Mouse (Mus musculus): ENCODE measurements at regions not wholly inside any gene's neighbourhood (a gene's known extent, or its start where the extent isn't known, plus 50 kb on each side); places are given as distances from the start of the nearest gene placed in this dataset.

DNA sequence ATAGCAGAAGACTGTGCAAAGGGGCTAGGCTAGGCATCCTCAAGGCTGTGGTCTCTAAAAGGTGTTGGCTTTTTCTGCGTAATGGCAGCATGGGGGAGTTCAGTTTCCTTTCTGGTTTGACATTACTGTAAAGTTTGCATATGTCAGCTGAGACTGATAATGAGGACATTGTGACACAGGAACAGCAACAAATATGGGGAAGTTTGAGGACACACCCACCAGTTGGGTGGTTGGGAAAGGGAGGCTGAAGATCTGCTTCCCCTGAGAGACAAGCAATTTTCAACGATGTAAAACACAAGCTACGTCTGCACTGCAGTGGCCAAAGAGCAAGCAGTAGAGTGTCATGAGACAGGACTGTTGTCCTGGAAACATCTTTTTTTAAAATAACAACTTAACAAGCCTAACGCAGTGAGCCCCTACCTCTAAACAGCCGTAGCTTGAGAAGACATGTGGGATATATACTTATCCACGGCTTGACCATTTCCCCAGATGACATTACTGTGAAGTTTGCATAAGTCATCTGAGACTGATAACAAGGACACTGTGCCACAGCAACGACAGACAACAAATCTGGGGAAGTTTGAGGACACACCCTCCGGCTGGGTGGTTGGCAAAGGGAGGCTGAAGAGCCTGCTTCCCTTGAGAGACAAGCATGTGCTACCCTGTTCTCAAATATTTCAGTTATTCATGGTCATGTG lies 173.8 kb downstream of the Plk2 start:
- Histone ChIP-seq H3K9ac (no peak overlapping the region), H3K36me3 (no peaks in the 10 kb centered on the region), H3K4me2 (replicated peaks) (no peak overlapping the region), H3K9me3 (no peaks in the 10 kb centered on the region), H3K4me3 (no peak overlapping the region), H3K4me1 (0 out of 2 replicates have a peak, but pooled peaks cover 3% of the 10 kb centered on the region), H3K27me3 (no peaks in the 10 kb centered on the region), H3K27ac (no peak overlapping the region)
- WGBS: 84% methylated on average over 8 of the region's 8 CpGs
- ATAC-seq (ENCODE audit: insufficient number of reproducible peaks, insufficient read depth, low FRiP score, low TSS enrichment): no peak

DNA sequence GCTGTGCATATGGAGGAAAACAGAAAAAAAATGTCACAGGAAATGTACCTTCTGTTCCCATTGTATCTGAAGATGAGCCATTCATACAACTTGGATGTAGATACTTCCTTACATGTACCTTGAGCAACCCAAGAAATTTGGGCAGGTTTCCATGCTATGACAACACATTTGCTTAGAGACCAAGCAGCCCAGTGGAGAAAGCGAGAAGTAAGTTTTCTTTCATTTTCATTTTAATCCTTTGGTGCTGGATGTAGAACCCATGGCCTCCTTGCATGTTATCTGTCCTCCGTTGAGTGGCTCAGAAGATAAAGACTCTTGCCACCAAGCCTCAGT lies 174.3 kb downstream of the Plk2 start:
- no peak for ATAC-seq (ENCODE audit: insufficient number of reproducible peaks, insufficient read depth, low FRiP score, low TSS enrichment)
- H3K4me3 ChIP-seq: no peak overlapping the region
- H3K36me3 ChIP-seq: no peaks in the 10 kb centered on the region
- no peak overlapping the region for H3K9ac ChIP-seq
- H3K27me3 ChIP-seq: no peaks in the 10 kb centered on the region
- 0 out of 2 replicates have a peak, but pooled peaks cover 3% of the 10 kb centered on the region for H3K4me1 ChIP-seq
- WGBS: 92% methylated on average over 2 of the region's 2 CpGs
- no peaks in the 10 kb centered on the region for H3K9me3 ChIP-seq
- H3K27ac ChIP-seq: no peak overlapping the region
- no peak overlapping the region for H3K4me2 ChIP-seq (replicated peaks)

DNA sequence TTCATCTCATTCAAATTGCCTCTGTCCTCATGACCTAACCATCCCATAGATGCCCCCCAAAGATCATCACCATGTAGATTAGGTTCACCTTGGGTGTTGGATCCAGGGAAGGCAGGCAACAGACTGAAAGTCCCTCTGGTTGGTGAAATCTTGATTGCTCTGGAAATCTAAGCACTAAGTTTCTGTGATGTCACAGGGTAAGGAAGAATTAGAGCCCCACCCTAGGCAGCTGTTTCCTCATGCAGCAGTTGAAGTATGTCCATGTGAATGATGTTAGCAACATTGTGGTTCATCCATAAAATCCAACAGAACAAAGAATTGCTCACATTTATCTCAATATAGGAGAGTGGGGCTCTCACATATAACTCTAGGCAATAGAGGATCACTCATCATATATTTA lies 175.5 kb downstream of the Plk2 start:
- Histone ChIP-seq H3K36me3 (no peaks in the 10 kb centered on the region), H3K4me1 (0 out of 2 replicates have a peak, but pooled peaks cover 3% of the 10 kb centered on the region), H3K27me3 (no peaks in the 10 kb centered on the region), H3K9ac (no peak overlapping the region), H3K9me3 (no peaks in the 10 kb centered on the region), H3K4me3 (no peak overlapping the region), H3K27ac (no peak overlapping the region), H3K4me2 (replicated peaks) (no peak overlapping the region)
- ATAC-seq (ENCODE audit: insufficient number of reproducible peaks, insufficient read depth, low FRiP score, low TSS enrichment): no peak

DNA sequence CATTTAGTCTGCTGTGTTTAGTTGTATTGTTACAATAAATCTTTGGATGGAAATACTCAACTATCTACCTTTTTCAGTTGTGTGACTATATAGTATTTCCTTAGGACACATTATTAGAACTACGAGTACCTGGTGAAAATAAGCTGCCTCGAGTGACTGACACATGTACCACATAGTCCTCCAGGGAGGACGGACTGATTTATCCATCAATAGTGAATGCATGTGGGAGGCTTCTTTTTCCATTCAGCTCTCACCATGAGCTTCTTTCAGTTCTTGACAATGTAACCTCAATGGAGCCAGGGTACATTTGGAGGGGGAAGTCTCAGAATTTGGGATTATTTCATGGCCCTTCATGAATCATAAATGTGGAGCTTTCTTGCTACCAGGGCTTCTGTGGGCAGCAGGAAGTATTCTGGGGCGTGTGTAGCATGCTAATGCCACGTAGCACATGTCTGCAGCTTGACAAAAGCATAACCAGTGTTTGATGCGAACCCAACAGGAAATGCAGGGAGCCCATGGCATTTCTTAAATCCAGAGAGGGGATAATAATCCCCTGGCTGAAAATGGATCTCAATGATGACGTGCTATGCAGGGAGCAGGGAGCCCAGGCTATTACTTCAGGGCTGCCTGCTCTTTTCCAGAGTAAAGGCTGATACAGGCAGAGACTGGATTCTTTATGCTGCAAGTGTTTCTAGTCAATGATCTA lies 178.7 kb downstream of the Plk2 start:
- WGBS: 55% methylated on average over 7 of the region's 7 CpGs
- H3K36me3 ChIP-seq: no peaks in the 10 kb centered on the region
- H3K4me3 ChIP-seq: no peak overlapping the region
- no peaks in the 10 kb centered on the region for H3K27me3 ChIP-seq
- no peak overlapping the region for H3K27ac ChIP-seq
- H3K4me1 ChIP-seq: 0 out of 2 replicates have a peak, but pooled peaks cover 6% of the 10 kb centered on the region
- H3K9ac ChIP-seq: no peak overlapping the region
- H3K4me2 ChIP-seq (replicated peaks): no peak overlapping the region
- ATAC-seq (ENCODE audit: insufficient number of reproducible peaks, insufficient read depth, low FRiP score, low TSS enrichment): no peak
- H3K9me3 ChIP-seq: no peaks in the 10 kb centered on the region

DNA sequence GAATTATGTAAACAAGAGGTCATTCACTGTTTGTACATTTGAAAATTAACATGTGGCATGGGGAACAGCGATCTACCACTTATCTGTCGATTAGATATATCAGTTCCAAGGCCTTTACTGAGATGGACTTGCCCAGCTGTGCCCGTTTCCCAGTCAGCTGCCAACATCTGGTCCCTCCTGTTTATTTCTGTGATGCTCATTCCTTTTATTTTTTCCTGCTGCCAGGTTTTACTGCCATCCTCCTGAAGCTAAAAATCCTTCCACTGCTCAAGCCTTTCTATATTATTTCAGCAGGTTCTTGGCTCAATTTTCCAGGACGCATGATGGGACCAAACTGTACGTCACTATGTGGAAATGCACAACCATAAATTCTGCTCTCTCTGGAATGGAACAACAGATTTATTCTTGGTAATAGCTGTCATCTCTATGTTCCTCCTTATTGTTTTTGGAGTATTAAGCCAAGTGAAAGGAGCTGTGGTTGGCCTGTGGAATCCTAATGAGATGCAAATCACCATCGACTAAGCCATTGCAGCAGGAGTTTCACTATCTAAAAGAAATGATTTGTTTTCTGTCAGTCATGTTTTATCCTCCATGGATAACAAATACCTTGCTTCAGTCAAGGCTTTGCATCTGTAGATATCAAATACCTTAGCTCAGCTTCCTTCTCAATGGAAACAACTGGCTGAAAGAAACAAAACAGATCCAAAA lies 180.1 kb downstream of the Plk2 start:
- Histone ChIP-seq H3K36me3 (no peaks in the 10 kb centered on the region), H3K27ac (no peak overlapping the region), H3K4me1 (0 out of 2 replicates have a peak, but pooled peaks cover 6% of the 10 kb centered on the region), H3K9ac (no peak overlapping the region), H3K4me2 (replicated peaks) (no peak overlapping the region), H3K9me3 (no peaks in the 10 kb centered on the region), H3K27me3 (no peaks in the 10 kb centered on the region), H3K4me3 (no peak overlapping the region)
- 78% methylated on average over 6 of the region's 6 CpGs for WGBS
- ATAC-seq (ENCODE audit: insufficient number of reproducible peaks, insufficient read depth, low FRiP score, low TSS enrichment): no peak

DNA sequence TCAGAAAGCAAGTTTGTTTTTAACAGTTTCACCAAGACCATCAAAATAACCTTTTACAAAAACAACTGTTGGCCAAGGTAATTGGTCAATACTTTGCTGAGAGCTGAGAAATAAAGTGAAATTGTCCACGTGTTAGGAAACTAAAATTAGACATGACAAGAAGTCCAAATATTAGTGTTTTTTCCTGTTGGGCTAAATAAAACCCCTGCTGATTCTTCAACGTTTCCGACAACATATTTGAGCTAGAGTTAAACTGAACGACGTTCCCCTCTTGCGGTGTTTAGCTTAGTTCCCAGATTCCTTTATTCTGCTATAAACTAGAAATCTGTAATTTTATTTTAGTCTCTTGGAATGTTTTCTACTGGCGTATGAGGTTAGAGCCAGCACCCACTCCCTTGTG lies 183.3 kb downstream of the Plk2 start:
- 66% methylated on average over 7 of the region's 7 CpGs for WGBS
- H3K36me3 ChIP-seq: no peaks in the 10 kb centered on the region
- no peak overlapping the region for H3K4me2 ChIP-seq (replicated peaks)
- no peaks in the 10 kb centered on the region for H3K9me3 ChIP-seq
- ATAC-seq (ENCODE audit: insufficient number of reproducible peaks, insufficient read depth, low FRiP score, low TSS enrichment): no peak
- H3K4me3 ChIP-seq: no peak overlapping the region
- H3K27ac ChIP-seq: no peak overlapping the region
- H3K4me1 ChIP-seq: 0 out of 2 replicates have a peak, but pooled peaks cover 6% of the 10 kb centered on the region
- H3K27me3 ChIP-seq: no peaks in the 10 kb centered on the region
- H3K9ac ChIP-seq: no peak overlapping the region

DNA sequence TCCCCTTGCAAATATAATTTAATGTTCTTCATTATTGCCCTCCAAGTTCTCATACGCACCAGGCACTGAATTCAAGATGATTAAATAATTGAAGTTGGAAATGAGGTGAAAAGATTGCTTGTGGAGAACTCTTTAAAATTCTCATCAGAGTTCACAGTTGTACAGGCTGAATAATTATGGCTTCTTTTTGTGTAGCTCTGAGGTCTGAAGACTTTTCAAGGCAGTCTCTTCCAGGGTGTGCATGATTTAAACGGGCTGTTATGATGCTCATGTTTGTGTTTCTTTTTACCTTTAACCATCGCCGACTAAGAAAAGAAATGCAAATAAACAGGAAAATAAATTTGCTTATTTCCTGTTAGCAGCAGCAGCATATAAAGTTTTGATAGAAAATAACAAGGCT lies 185.3 kb downstream of the Plk2 start:
- Histone ChIP-seq H3K4me2 (replicated peaks) (no peak overlapping the region), H3K4me3 (no peak overlapping the region), H3K36me3 (no peaks in the 10 kb centered on the region), H3K4me1 (0 out of 2 replicates have a peak, but pooled peaks cover 3% of the 10 kb centered on the region), H3K9ac (no peak overlapping the region), H3K9me3 (no peaks in the 10 kb centered on the region), H3K27ac (no peak overlapping the region), H3K27me3 (no peaks in the 10 kb centered on the region)
- ATAC-seq (ENCODE audit: insufficient number of reproducible peaks, insufficient read depth, low FRiP score, low TSS enrichment): no peak
- WGBS: 90% methylated on average over 4 of the region's 4 CpGs

DNA sequence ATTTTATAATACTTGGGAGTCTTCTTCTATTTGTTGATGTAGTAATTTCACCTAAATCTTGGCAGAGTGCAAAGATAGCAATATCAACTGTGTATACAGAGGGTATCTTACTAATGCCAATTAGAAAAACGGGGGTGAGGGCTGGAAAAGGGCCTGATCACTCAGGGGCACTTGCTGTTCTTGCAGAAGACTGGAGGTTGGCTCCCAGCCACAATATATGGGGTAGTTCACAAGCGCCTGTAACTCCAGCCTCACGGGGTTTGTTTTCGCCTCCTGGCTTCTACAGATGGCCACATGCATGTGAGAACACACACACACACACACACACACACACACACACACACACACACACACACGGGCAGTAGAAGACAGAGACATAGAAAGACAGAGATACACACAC lies 185.7 kb downstream of the Plk2 start:
- Histone ChIP-seq H3K9me3 (no peaks in the 10 kb centered on the region), H3K9ac (no peak overlapping the region), H3K36me3 (no peaks in the 10 kb centered on the region), H3K4me3 (no peak overlapping the region), H3K27ac (no peak overlapping the region), H3K4me2 (replicated peaks) (no peak overlapping the region), H3K27me3 (no peaks in the 10 kb centered on the region), H3K4me1 (0 out of 2 replicates have a peak, but pooled peaks cover 3% of the 10 kb centered on the region)
- 70% methylated on average over 5 of the region's 5 CpGs for WGBS
- no peak for ATAC-seq (ENCODE audit: insufficient number of reproducible peaks, insufficient read depth, low FRiP score, low TSS enrichment)

DNA sequence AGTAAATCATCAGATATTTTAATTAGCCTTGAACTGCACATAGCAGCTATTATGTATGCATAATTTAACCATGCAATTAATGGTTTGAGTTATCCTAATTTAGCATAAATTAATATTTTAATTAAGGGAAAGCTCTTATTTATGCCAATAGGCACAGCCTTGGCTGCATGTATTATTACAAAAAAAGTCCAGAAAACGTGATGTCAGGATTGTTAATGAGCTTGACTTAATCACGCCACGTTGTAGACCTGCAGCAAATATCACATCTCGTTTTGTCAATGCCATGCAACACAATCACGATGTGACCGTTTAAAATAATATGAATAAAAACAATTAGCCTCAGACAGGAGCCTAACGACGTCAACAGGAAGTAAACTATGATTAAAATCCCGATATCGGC lies 189.9 kb downstream of the Plk2 start:
- Histone ChIP-seq H3K27ac (no peak overlapping the region), H3K9ac (no peak overlapping the region), H3K4me3 (no peak overlapping the region), H3K4me2 (replicated peaks) (no peak overlapping the region), H3K36me3 (no peaks in the 10 kb centered on the region), H3K9me3 (no peaks in the 10 kb centered on the region), H3K27me3 (no peaks in the 10 kb centered on the region), H3K4me1 (no peaks in the 10 kb centered on the region)
- WGBS: 87% methylated on average over 10 of the region's 10 CpGs
- no peak for ATAC-seq (ENCODE audit: insufficient number of reproducible peaks, insufficient read depth, low FRiP score, low TSS enrichment)

DNA sequence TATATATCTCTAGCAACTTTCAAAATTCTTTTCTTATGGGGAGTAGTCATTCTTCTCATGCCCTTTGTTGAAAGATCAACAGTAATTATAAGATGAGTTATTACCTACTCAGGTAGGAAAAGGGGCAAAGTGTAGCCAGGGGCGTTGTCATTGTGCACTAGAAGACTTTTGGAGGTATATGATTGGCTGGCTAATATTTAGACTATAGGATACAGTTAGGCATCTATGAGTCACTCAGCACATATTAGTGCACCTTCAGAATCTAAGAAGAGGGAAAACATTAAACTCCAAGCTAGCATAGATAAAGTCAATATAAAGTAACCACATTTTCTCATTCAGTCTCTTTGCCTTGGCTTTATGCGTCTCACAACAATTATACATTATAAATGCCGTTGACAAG lies 199.8 kb downstream of the Plk2 start:
- Histone ChIP-seq H3K27me3 (no peaks in the 10 kb centered on the region), H3K4me3 (no peak overlapping the region), H3K36me3 (no peaks in the 10 kb centered on the region), H3K4me2 (replicated peaks) (no peak overlapping the region), H3K9me3 (no peaks in the 10 kb centered on the region), H3K27ac (no peak overlapping the region), H3K4me1 (no peaks in the 10 kb centered on the region), H3K9ac (no peak overlapping the region)
- 91% methylated on average over 3 of the region's 3 CpGs for WGBS
- no peak for ATAC-seq (ENCODE audit: insufficient number of reproducible peaks, insufficient read depth, low FRiP score, low TSS enrichment)

DNA sequence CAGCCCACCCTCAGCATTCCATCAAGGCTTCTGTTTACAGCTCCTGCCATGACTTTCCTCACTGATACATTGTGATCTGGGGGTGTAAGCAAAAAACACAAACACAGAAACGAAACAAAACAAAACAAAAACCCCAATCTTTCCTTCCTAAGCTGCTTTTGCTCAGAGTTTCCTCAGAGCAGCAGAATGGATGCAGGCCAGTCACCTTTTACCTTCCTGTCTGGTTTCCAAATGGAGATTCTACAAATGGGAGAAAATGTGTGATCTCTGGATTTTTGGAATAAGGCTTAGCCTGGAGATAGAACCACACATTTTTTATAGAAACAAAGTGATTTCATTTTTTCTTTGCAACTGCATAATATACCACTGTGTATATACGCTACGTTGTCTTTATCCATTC lies 204.8 kb downstream of the Plk2 start:
- no peak overlapping the region for H3K9ac ChIP-seq
- H3K27me3 ChIP-seq: no peaks in the 10 kb centered on the region
- H3K27ac ChIP-seq: no peak overlapping the region
- no peaks in the 10 kb centered on the region for H3K4me1 ChIP-seq
- no peak for ATAC-seq (ENCODE audit: insufficient number of reproducible peaks, insufficient read depth, low FRiP score, low TSS enrichment)
- no peak overlapping the region for H3K4me3 ChIP-seq
- no peak overlapping the region for H3K4me2 ChIP-seq (replicated peaks)
- 80% methylated on average over 3 of the region's 3 CpGs for WGBS
- H3K36me3 ChIP-seq: no peaks in the 10 kb centered on the region
- H3K9me3 ChIP-seq: no peaks in the 10 kb centered on the region

DNA sequence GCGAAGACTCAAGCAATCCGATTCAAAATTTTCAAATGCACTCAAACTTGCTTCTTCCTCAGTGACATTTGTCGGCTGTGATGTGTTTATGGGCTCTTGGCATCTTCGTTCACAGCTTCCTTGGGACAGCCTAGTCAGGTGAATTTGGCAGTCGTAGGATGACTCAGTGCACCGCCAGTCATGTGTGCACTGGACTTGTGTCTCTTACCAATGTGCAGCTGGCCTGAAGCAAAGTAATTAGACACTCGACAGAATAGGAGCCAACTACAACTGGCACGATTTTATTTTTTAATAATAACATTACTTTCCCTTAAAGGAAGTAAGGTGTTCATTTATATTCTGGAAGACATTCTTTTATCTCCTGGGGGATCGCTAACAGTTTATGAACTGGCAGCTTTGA lies 205.5 kb downstream of the Plk2 start:
- H3K36me3 ChIP-seq: no peaks in the 10 kb centered on the region
- no peak overlapping the region for H3K4me3 ChIP-seq
- H3K27ac ChIP-seq: no peak overlapping the region
- no peaks in the 10 kb centered on the region for H3K27me3 ChIP-seq
- H3K4me2 ChIP-seq (replicated peaks): no peak overlapping the region
- WGBS: 86% methylated on average over 9 of the region's 9 CpGs
- H3K9me3 ChIP-seq: no peaks in the 10 kb centered on the region
- no peak for ATAC-seq (ENCODE audit: insufficient number of reproducible peaks, insufficient read depth, low FRiP score, low TSS enrichment)
- no peak overlapping the region for H3K9ac ChIP-seq
- H3K4me1 ChIP-seq: no peaks in the 10 kb centered on the region

All from embryonic facial prominence, embryonic 12.5 days (tissue).